Mouse (Mus musculus) embryo, embryonic 9.5 days (tissue): ENCODE measurements at regions not wholly inside any gene's neighbourhood (a gene's known extent, or its start where the extent isn't known, plus 50 kb on each side); places are given as distances from the start of the nearest gene placed in this dataset.
A peak's percentile ranks its signal among the peaks of the same experiment; 100 is the strongest.

Source experiments
- DNase-seq: peaks from one replicate; pipeline ENCODE4 v3.0.0-alpha.2; 2017; ENCODE audit errors: extremely low spot score

- no peak for DNase-seq
Observed at GRCm38 (mm10) chr13:51297231-51297880, 111.1 kb upstream of the S1pr3 start.

GRCm38 (mm10) chr13:51299047-51299760 is 109.2 kb upstream of the S1pr3 start:
- DNase-seq: no peak

GRCm38 (mm10) chr13:51301476-51301875 is 107.0 kb upstream of the S1pr3 start:
- no peak for DNase-seq

- peak; percentile 52 for DNase-seq
Observed at GRCm38 (mm10) chr13:51303112-51303511, 105.3 kb upstream of the S1pr3 start.

- DNase-seq: no peak
Observed at GRCm38 (mm10) chr13:51304631-51305030, 103.8 kb upstream of the S1pr3 start.

- DNase-seq: no peak
Observed at GRCm38 (mm10) chr13:51309446-51309845, 99.0 kb upstream of the S1pr3 start.

- no peak for DNase-seq
Observed at GRCm38 (mm10) chr13:51310041-51310440, 98.4 kb upstream of the S1pr3 start.

- no peak for DNase-seq
Observed at GRCm38 (mm10) chr13:51311679-51312255, 96.7 kb upstream of the S1pr3 start.

GRCm38 (mm10) chr13:51313129-51313850 is 95.1 kb upstream of the S1pr3 start:
- no peak for DNase-seq

GRCm38 (mm10) chr13:51314541-51314977 is 93.9 kb upstream of the S1pr3 start:
- DNase-seq: peak; percentile 83

- DNase-seq: no peak
Observed at GRCm38 (mm10) chr13:51315008-51315778, 93.2 kb upstream of the S1pr3 start.

GRCm38 (mm10) chr13:51315779-51316041 is 92.7 kb upstream of the S1pr3 start:
- DNase-seq: no peak

GRCm38 (mm10) chr13:51323058-51323715 is 85.3 kb upstream of the S1pr3 start:
- DNase-seq: no peak

GRCm38 (mm10) chr13:51324714-51325113 is 83.7 kb upstream of the S1pr3 start:
- DNase-seq: no peak

- no peak for DNase-seq
Observed at GRCm38 (mm10) chr13:51325298-51325697, 83.1 kb upstream of the S1pr3 start.

- DNase-seq: no peak
Observed at GRCm38 (mm10) chr13:51326128-51326527, 82.3 kb upstream of the S1pr3 start.

GRCm38 (mm10) chr13:51328131-51328970 is 80.1 kb upstream of the S1pr3 start:
- no peak for DNase-seq

GRCm38 (mm10) chr13:51328971-51329346 is 79.5 kb upstream of the S1pr3 start:
- DNase-seq: no peak

GRCm38 (mm10) chr13:51329717-51330116 is 78.7 kb upstream of the S1pr3 start:
- DNase-seq: no peak

GRCm38 (mm10) chr13:51332271-51332670 is 76.2 kb upstream of the S1pr3 start:
- no peak for DNase-seq
